Mouse (Mus musculus) lung, postnatal 0 days (tissue): ENCODE results near the gene Myo15b.

ENCODE experiments used
- CTCF ChIP-seq: IDR thresholded peaks from 2 replicates; pipeline ENCODE4 v1.5.1; 2016; ENCODE audit warnings: antibody characterized with exemption, mild to moderate bottlenecking
- EP300 ChIP-seq: IDR thresholded peaks from 2 replicates; pipeline ENCODE4 v1.6.1; 2016; ENCODE audit warnings: antibody characterized with exemption, mild to moderate bottlenecking, control low read depth

DNA sequence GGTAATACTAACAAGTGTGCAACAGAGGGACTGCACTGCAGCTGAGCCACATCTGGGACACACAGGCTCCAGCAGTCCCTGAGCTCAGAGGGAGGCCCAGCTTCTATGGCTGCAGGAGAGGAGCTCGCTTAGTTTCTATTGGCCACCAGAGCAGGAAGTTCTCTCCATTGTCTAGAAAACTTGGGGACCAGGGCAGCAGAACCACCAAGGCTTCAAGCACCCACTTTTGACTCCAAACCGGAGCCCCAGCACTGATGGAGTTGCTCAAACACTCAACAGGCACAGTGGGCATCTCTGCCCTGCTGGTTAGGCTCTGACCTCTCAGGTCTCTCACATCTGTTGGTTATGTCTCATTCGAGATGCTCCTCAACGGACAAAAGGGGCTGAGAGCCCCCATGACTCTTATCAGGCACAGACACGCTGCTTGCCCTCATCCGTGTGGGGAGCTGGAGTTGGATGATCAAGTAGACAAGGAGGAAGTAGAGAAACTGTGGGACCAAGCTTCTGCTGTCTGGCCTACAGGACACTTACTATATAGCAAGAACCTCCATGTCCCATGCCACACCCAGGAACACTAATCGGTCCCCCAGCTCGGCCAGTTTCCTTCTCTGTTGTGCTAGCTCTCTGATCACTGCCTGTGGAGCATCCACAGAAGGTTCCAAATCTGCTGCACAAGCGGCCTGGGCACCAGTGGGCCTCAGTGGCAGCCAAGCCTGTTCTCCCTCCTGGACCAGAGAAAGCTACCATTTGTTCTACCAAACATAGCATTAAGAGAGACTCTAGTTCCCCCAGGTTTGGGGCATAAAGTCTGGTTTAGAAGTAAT is 43.3 kb downstream of the Myo15b start:
- no peak for TF ChIP-seq CTCF
- no peak for TF ChIP-seq EP300
